Mouse (Mus musculus) liver, postnatal 0 days (tissue): ENCODE measurements around the gene Sftpa1.

Source experiments
- CTCF ChIP-seq: sonication (generic); IDR thresholded peaks from 2 replicates; pipeline ENCODE4 v1.5.1; 2016; ENCODE audit warnings: antibody characterized with exemption, low read depth
- EP300 ChIP-seq: IDR thresholded peaks from 2 replicates; pipeline ENCODE4 v1.6.1; 2016; ENCODE audit warnings: antibody characterized with exemption, low read depth, mild to moderate bottlenecking

DNA sequence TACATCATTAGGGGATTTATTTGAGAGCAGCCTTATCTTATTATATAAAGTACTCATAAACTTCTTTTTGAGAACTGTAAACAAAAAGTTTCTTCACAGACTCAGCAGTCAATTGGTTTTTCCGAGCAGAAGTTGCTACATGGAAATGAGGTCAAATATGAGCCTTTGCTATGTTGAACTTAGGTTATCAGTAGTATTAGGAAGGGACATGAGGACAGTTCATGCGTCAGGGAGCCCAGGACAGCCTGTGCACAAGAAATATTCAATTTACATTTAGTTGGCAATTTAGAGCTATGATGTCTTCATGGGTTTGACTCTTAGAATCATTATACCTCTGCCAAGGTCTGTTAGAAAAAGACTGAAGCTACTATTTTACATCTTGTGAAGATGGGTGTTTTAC, 29.3 kb upstream of the Sftpa1 start:
- TF ChIP-seq CTCF (no peak), EP300 (peak; percentile 90)
